Mouse (Mus musculus) gastrocnemius, postnatal 25 days (tissue): ENCODE measurements around the gene Bbof1. TPM values are rescaled to one million over a fixed set of nuclear protein-coding genes. Genes with fewer than 3 reads are reported as not detected.

ENCODE experiments used
- DNase-seq: peaks from one replicate; pipeline ENCODE4 v3.0.0; 2022
- long read RNA-seq, 2 experiments: library from polyadenylated mRNA; stranded (forward); transcript quantifications; one replicate each; pipeline ENCODE4 v2.0.0; 2021
- total RNA-seq, 2 experiments: library from RNA; stranded (reverse); gene quantifications; 1 replicate in 1 of 2; 2 replicates in 1 of 2; pipeline ENCODE4 v1.2.3; 2021

The Bbof1 gene
- 1 to 10 TPM; 1.2 to 1.7 TPM for total RNA-seq
- long read RNA-seq, experiment 1, partial matches to known transcripts, result 4 of 9 reads
- long read RNA-seq, experiment 1, other reads (novel, unspliced or antisense), result 5 of 9 reads
- long read RNA-seq, experiment 2, partial matches to known transcripts, result 2 of 4 reads
- long read RNA-seq, experiment 2, other reads (novel, unspliced or antisense), result 2 of 4 reads

DNA sequence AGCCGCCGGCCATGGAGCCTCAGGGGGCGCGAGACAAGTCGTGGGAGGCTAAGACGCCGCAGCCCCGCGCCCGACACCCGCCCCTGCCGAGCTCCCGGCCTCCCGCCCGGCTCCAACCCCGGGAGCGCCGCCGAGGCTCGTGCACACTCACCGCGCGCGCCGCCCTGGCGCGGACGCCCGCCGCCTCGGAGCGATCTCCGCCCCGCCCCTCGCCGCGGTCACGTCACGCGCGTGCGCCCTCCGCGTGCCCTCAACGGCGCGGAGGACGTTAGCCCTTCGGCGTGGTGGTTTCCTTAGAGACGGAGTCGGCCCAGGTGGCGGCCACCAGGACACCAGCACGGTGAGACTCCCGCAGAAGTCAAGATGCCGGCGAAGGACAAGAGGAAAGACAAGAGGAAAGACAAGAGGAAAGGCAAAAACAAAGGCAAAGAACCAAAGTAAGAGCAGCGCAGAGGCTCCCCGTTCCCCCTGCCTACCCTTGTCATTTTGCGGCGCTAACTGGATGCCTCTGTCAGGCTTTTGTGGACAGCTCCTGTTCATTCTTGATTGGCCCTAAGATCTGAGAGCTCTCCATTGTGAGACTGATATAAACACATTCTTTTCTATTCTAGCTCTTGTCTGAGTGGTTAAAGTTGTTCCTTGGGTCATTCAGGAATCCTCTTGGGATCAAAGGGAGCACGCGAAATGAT lies at the start of gene Bbof1, which contains the start of gene Entpd5:
Gene Bbof1, plus strand, starts transcription at position 253 of the 689 bp plus-strand sequence.
Gene Entpd5, minus strand, starts transcription at position 211 of the 689 bp plus-strand sequence.
- peak; percentile 84 for DNase-seq

DNA sequence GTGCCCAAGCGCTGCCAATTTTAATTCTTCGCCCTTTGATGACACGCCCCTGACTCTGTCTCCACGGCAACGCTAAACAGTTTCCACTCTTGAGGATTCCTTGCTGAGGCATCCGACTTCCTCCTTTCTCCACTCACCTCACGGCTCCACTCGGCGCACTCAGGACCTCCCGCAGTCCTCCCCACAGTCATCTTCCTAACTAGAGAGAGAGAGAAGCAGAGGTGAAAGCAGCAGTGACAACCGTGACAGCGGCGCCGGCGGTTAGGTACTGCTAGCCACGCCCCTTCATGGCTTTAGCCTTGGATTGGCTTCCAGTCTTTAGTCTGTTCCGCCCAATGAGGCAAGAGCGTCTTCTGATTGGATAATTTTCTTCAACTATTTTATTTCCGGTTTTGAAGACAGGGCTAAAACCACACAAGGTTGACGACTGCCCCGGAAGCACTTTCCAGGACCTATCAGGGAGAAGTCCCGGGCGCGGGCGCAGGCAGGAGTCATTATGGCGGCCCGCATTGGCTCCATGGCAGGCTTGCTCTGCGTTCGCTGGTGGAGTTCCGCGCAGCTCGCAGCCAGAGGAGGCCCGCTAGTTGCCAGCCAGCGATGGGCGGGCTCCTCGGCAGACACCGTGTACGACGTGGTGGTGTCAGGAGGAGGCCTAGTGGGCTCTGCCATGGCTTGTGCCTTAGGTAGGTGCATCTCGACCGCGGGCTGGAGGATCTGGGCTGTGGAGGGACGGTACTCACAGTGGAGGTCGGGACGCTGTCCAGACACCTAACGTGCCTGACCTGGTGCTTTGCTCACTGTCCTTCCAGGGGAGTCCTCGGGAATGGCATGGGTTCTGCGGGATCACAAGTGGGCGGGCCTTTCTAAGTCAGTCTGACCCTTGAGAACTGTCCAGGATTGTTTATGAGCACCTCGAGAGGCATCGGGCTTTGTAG lies 47.0 kb upstream of the Bbof1 start, which contains the start of the genes Coq6 and Fam161b:
Gene Coq6, plus strand, starts transcription at position 103 of the 935 bp plus-strand sequence.
Gene Fam161b, minus strand, starts transcription at position 279 of the 935 bp plus-strand sequence.
- DNase-seq, result peak; percentile 93

- no peak for DNase-seq
These were observed 46.0 kb upstream of the Bbof1 start for GRCm38 (mm10) chr12:84362872-84363271.

- no peak for DNase-seq
These were observed 44.6 kb upstream of the Bbof1 start for GRCm38 (mm10) chr12:84364291-84364690.

DNA sequence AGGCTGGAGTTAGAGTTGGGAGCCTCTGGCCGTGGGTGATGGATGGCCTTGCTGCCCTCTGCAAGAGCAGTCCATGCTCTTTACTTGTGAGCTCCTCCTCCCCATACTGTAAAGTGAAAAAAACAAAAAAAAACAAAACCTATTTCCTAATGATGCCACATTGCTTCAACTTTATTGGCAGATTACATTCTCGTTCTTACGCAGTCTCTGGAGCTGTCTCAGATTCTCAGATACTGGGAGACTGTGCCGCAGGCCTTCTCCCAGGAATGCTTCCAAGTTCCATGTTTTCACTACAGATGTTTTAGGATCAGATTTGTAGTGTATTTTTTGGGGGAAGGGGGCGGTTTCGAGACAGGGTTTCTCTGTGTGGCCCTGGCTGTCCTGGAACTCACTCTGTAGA lies 43.7 kb upstream of the Bbof1 start:
- DNase-seq, result no peak

- DNase-seq, result no peak
These were observed 41.9 kb upstream of the Bbof1 start for GRCm38 (mm10) chr12:84366971-84367370.

- no peak for DNase-seq
These were observed 37.2 kb upstream of the Bbof1 start for GRCm38 (mm10) chr12:84371647-84372046.

DNA sequence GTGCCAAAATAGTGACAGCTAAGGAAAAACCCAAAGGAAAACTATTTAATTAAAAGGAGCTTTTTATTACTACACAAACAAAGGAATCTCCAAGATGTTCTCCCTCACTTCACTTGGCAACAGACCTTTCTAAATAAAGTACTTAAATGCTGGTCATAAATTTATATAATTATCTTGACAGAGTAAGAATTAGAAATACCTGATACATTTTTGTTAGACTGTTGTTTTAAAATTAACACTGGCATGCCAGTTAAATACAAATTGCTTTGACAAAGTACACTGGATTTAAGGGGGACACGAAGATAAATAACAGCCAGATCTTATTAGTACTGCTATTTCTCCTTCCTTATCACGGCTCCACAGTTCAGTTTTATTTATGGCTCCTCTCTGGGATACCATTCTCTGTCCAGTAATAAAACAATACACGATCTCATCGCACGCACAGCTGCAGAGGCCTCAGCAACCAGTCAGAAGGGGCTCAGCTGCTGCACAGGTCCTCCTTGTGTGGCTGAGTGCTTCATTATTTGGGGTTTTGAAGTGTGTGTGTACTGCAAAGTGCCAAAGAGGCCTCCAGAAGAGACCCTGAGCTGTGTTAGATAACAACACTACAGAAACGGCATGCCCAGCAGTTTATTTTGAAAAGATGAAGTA lies 34.9 kb upstream of the Bbof1 start:
- no peak for DNase-seq

DNA sequence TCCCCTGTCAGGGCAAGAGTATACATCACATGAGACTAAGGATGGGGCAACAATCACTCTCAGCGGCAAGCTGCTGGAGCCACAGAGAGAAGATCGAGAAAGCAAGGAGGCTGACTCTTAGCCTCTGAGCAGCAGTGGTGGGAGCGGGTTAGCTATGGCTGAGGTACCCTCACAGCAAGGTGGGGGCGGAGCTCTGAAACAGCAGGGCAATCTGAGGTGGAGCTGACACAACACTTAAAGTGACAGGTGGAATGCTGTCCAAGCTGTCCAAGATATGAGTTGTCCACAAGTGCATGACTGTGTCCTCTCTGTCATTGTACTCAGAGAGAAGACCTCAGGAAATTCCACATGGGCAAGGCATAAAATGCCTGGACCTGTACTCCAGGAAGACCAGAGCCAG lies 26.5 kb upstream of the Bbof1 start:
- DNase-seq, result no peak

DNA sequence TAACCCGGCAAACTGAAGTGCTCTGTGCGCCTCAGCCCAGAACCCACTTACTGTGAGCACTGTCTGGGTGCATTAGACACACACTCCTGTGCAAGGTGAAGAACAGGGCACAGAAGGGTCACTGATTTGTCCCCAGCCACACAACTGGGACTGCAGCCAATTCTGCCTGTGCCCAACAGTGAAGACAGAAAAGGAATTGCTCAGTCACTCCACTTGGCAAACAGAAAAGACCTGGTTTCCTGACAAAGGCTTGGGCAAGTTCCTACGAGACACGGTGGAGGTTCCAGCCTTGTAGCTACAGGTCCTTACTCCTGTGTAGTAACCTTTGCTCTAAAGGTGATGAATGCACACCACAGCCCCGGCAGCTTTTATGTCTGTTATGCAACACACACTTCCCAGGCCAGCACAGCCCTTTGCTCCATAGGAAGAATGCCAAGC lies 24.2 kb upstream of the Bbof1 start:
- no peak for DNase-seq

DNA sequence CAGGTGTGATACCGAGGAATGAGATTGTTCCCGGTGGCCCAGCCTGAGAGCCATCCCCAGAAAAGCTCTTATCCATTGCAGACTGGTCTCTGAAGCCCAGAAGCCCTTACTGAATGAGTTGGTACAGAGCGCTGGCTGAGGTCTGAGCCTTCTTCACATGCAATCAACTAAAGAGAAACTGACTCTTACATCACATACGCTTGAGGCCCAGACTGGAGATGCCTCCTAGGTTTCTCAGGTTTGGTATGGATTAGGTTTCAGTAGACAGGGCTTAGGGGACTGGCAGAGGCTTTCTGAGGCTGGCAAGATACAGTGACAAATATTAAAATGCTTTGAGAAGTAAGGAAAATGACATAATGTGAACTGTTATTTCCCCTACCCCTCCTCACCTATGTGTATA lies 23.5 kb upstream of the Bbof1 start:
- no peak for DNase-seq

- DNase-seq, result no peak
These were observed 20.8 kb upstream of the Bbof1 start for GRCm38 (mm10) chr12:84388097-84388496.

GRCm38 (mm10) chr12:84388774-84389400 lies 20.0 kb upstream of the Bbof1 start:
- no peak for DNase-seq

- DNase-seq, result no peak
These were observed 18.5 kb upstream of the Bbof1 start for GRCm38 (mm10) chr12:84390336-84390735.

GRCm38 (mm10) chr12:84392681-84393080 lies 16.2 kb upstream of the Bbof1 start:
- DNase-seq, result no peak

DNA sequence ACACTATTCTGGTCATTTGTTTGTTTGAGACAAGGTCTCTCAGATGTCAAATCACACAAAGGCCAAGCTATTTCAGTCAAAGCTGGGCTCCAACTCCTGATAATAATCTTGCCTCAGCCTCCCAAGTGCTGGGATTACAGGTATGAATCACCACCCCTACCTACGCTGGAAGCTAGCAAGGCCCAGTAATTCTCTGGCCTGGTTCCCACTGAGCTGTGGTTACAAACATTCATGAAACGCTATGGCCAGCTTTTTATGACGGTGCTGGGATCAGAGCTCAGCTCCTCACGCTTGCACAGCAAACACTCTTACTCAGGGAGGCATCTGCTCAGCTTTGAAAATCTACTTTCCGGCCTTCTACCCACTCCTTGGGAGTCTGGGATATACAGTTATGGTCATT lies 15.0 kb upstream of the Bbof1 start:
- DNase-seq, result no peak

GRCm38 (mm10) chr12:84396947-84397679 lies 11.8 kb upstream of the Bbof1 start:
- DNase-seq, result no peak

GRCm38 (mm10) chr12:84397685-84398084 lies 11.2 kb upstream of the Bbof1 start:
- DNase-seq, result no peak

- no peak for DNase-seq
These were observed 10.2 kb upstream of the Bbof1 start for GRCm38 (mm10) chr12:84398629-84399028.

DNA sequence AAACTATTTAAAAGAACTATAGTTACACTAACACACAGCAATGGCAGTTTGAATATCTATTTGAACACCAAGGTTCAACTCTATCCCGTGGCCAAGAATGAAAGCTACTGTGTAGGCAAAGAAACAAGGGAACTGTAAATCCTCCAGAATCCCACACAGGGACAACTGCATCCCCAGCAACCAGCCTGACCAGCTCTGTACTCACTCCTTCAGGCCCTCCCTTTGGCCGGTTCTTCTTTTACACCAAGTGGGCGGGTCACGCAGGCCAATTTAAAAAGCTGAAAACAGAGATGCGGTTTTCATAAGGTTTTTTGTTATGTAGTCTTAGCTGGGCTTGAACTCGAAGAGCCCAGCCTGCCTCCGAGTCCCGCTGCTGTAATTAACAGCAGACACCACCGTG lies 9.7 kb upstream of the Bbof1 start:
- DNase-seq, result no peak

DNA sequence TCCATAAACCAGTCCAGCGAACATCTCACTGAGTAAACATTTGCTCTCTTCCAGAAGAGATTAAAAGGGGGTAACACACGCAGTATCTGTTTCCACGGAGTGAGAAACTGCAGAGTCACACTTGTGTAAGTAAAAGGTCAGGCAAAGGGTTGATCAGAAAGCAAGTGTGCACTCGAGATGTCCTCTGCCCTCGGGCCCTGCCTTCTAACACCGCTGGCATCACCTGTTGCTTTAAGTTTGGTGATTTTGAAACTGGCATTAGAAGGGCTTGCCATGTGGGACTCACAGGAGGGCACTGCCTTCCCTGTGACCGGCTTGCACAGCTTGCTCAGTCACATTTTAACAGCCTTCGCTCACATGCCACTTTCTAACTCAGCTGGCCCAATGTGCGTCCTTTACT lies 9.2 kb upstream of the Bbof1 start:
- DNase-seq, result no peak
